Mouse (Mus musculus) intestine, postnatal 0 days (tissue): ENCODE results near the gene Kcnip4. TPM values are rescaled to one million over a fixed set of nuclear protein-coding genes. Genes with fewer than 3 reads are reported as not detected.

ENCODE experiments used
- ATAC-seq: fragments of 200-750 bp; cut with Nextera tagmentation; 2 replicates; pipeline ENCODE4 v1.8.0; 2017; ENCODE audit warnings: mild to moderate bottlenecking, moderate TSS enrichment, moderate library complexity
- H3K27ac ChIP-seq: fragments of 300-500 bp; sonication (generic); 2 replicates; pipeline ENCODE4 v1.5.1; 2014; ENCODE audit warnings: mild to moderate bottlenecking, low read depth, low read length, moderate library complexity
- H3K27me3 ChIP-seq: fragments of 300-500 bp; sonication (generic); replicated peaks from 2 replicates; pipeline ENCODE4 v1.6.1; 2014; ENCODE audit warnings: low read length, mixed read lengths; ENCODE audit not compliant: control insufficient read depth, insufficient read depth
- H3K36me3 ChIP-seq: fragments of 300-500 bp; sonication (generic); 2 replicates; pipeline ENCODE4 v1.6.1; 2014; ENCODE audit warnings: mild to moderate bottlenecking, moderate library complexity; ENCODE audit not compliant: control insufficient read depth, insufficient read depth
- H3K4me1 ChIP-seq: fragments of 300-500 bp; sonication (generic); replicated peaks from 2 replicates; pipeline ENCODE4 v1.6.1; 2014; ENCODE audit warnings: antibody characterized with exemption, low read length, mixed read lengths; ENCODE audit not compliant: control insufficient read depth, insufficient read depth
- H3K4me2 ChIP-seq: fragments of 300-500 bp; sonication (generic); replicated peaks from 2 replicates; pipeline ENCODE4 v1.6.1; 2014; ENCODE audit warnings: low read depth, mild to moderate bottlenecking, moderate library complexity
- H3K4me3 ChIP-seq: fragments of 300-500 bp; sonication (generic); 2 replicates; pipeline ENCODE4 v1.5.1; 2014; ENCODE audit warnings: low read depth, low read length
- H3K9ac ChIP-seq: fragments of 300-500 bp; sonication (generic); 2 replicates; pipeline ENCODE4 v1.6.1; 2014; ENCODE audit warnings: mild to moderate bottlenecking, low read depth, low read length
- H3K9me3 ChIP-seq: fragments of 300-500 bp; sonication (generic); 2 replicates; pipeline ENCODE4 v1.6.1; 2016; ENCODE audit warnings: mixed run types; ENCODE audit not compliant: control insufficient read depth
- CTCF ChIP-seq: sonication (generic); IDR thresholded peaks from 2 replicates; pipeline ENCODE4 v1.5.1; 2016; ENCODE audit warnings: low read depth, mild to moderate bottlenecking, control low read depth, antibody characterized with exemption, moderate library complexity
- WGBS: fragments of 180-500 bp; shearing (Covaris S2); extraction: QIAGEN DNeasy Blood & Tissue Kit; methylation state at CpG from one replicate; pipeline ENCODE4 v1.1.7; 2014; 5-methylcytosine and 5-hydroxymethylcytosine counted together
- polyA plus RNA-seq: library from polyadenylated mRNA; unstranded; fragments of >200 nt; fragmentation: Nextera tagmentation; extraction: Ambion mirVana; gene quantifications from 2 replicates; pipeline ENCODE4 v1.2.1, GENCODE M21; 2015

Gene Kcnip4
- polyA plus RNA-seq, 1 experiment from 2014 or later, result 1.5 TPM

GRCm38 (mm10) chr5:49285455-49286135 is 239.1 kb downstream of the Kcnip4 start:
- TF ChIP-seq CTCF, result no peak
- no peak overlapping the region for H3K9ac ChIP-seq
- H3K9me3 ChIP-seq, result no peaks in the 10 kb centered on the region
- no peaks in the 10 kb centered on the region; the same call in 1 of the 2 replicates for H3K4me1 ChIP-seq
- peak; percentile 41; the same call in 1 of the 2 replicates for ATAC-seq
- no peaks in the 10 kb centered on the region for H3K36me3 ChIP-seq
- H3K27ac ChIP-seq, result no peak overlapping the region
- 14% methylated on average over 12 of the region's 12 CpGs for WGBS
- H3K4me3 ChIP-seq, result peak overlapping the region; percentile 12; the same call in 1 of the 2 replicates
- no peaks in the 10 kb centered on the region for H3K27me3 ChIP-seq
- peak overlapping the region; percentile 40 for H3K4me2 ChIP-seq

GRCm38 (mm10) chr5:49284776-49285175 is 239.9 kb downstream of the Kcnip4 start:
- Histone ChIP-seq H3K9ac (no peak overlapping the region), H3K4me1 (no peaks in the 10 kb centered on the region; the same call in 1 of the 2 replicates), H3K9me3 (no peaks in the 10 kb centered on the region), H3K4me2 (0 out of 2 replicates have a peak overlapping the region, but pooled peaks have one; percentile 9), H3K36me3 (no peaks in the 10 kb centered on the region), H3K27ac (no peak overlapping the region), H3K27me3 (no peaks in the 10 kb centered on the region), H3K4me3 (no peak overlapping the region)
- no peak for TF ChIP-seq CTCF
- 39% methylated on average over 6 of the region's 6 CpGs for WGBS
- no peak for ATAC-seq

GRCm38 (mm10) chr5:49283403-49283802 is 241.3 kb downstream of the Kcnip4 start:
- no peak for TF ChIP-seq CTCF
- no peaks in the 10 kb centered on the region for H3K27me3 ChIP-seq
- no peak overlapping the region for H3K9ac ChIP-seq
- no peak overlapping the region for H3K4me2 ChIP-seq
- no peaks in the 10 kb centered on the region; the same call in 1 of the 2 replicates for H3K4me1 ChIP-seq
- H3K27ac ChIP-seq, result no peak overlapping the region
- no peaks in the 10 kb centered on the region for H3K36me3 ChIP-seq
- 54% methylated on average over 5 of the region's 5 CpGs for WGBS
- H3K4me3 ChIP-seq, result no peak overlapping the region
- no peaks in the 10 kb centered on the region for H3K9me3 ChIP-seq
- ATAC-seq, result no peak

GRCm38 (mm10) chr5:49271864-49272263 is 252.8 kb downstream of the Kcnip4 start:
- ATAC-seq, result no peak
- no peak for TF ChIP-seq CTCF

GRCm38 (mm10) chr5:49268807-49269206 is 255.9 kb downstream of the Kcnip4 start:
- Histone ChIP-seq H3K9me3 (no peaks in the 10 kb centered on the region), H3K4me2 (no peak overlapping the region), H3K9ac (no peak overlapping the region), H3K4me3 (no peak overlapping the region), H3K27ac (no peak overlapping the region), H3K4me1 (no peaks in the 10 kb centered on the region), H3K36me3 (no peaks in the 10 kb centered on the region), H3K27me3 (no peaks in the 10 kb centered on the region)
- no peak for ATAC-seq
- TF ChIP-seq CTCF, result no peak
- WGBS, result 90% methylated on average over 8 of the region's 8 CpGs

More at GRCm38 (mm10) chr5:49271864-49272263, 252.8 kb downstream of the Kcnip4 start:
- Histone ChIP-seq H3K9me3 (no peaks in the 10 kb centered on the region), H3K27ac (no peak overlapping the region), H3K4me3 (no peak overlapping the region), H3K27me3 (no peaks in the 10 kb centered on the region), H3K9ac (no peak overlapping the region), H3K4me2 (no peak overlapping the region), H3K36me3 (no peaks in the 10 kb centered on the region), H3K4me1 (no peaks in the 10 kb centered on the region)

- H3K27ac ChIP-seq, result no peak overlapping the region
- 93% methylated on average over 4 of the region's 4 CpGs for WGBS
- no peak for TF ChIP-seq CTCF
Measured at GRCm38 (mm10) chr5:49259356-49259755, 265.4 kb downstream of the Kcnip4 start.

More at GRCm38 (mm10) chr5:49259356-49259755, 265.4 kb downstream of the Kcnip4 start:
- no peaks in the 10 kb centered on the region for H3K36me3 ChIP-seq
- H3K4me2 ChIP-seq, result no peak overlapping the region
- H3K4me3 ChIP-seq, result no peak overlapping the region
- H3K4me1 ChIP-seq, result no peaks in the 10 kb centered on the region
- ATAC-seq, result no peak
- no peaks in the 10 kb centered on the region for H3K27me3 ChIP-seq
- H3K9me3 ChIP-seq, result no peaks in the 10 kb centered on the region
- H3K9ac ChIP-seq, result no peak overlapping the region
